In the genomic region with DNA sequence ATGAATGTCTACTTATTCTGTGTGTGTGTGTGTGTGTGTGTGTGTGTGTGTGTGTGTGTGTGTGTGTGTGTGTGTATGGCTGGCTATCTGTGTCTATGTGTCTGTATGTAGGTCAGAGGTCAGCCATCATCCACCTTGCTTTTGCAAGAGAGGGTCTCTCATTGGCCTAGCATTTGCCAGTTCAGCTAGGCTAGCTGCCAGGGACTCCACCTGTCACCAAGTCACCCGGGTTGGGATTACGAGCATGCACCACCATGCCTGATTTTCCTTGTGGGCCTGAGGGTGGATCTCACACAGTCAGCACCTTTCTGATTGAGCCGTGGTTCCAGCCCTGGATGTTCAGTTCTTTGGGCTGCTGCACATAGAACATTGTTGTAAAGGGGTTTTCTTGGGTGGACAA, we compare ENCODE assay signal across 28 mouse cellular contexts.
"Had no signal": no experiment of that assay in that cellular context is flagged by ENCODE, and none has a peak within 500 bp of the region (broad histone marks: within the 10 kb centered on the region; RNA-seq: fewer than 3 reads in every experiment).

No protein-coding gene starts in this region.

- DNase-seq: left cerebral cortex, postnatal 4 days; liver; liver, embryonic 13.5 days; liver, postnatal 0 days; lung, adult 18-20 months; lung, adult 2 months; lung, embryonic 14.5 days; lung, postnatal 10 days; lung, postnatal 14 days; lung, postnatal 36 days; lung, postnatal 4 days; midbrain, embryonic 14.5 days had no signal

- H3K4me3 ChIP-seq: limb, embryonic 10.5 days; limb, embryonic 12.5 days; limb, embryonic 13.5 days; limb, embryonic 15.5 days; liver, embryonic 12.5 days; liver, embryonic 13.5 days; liver, embryonic 15.5 days; lung, embryonic 15.5 days; megakaryocyte, embryonic 14.5 days; midbrain, embryonic 10.5 days; midbrain, embryonic 12.5 days; midbrain, embryonic 13.5 days; midbrain, embryonic 15.5 days; myocyte; neural tube, embryonic 12.5 days had no signal

- H3K4me1 ChIP-seq: liver, embryonic 12.5 days; liver, embryonic 13.5 days; liver, embryonic 15.5 days; midbrain, embryonic 13.5 days; midbrain, embryonic 15.5 days; neural tube, embryonic 12.5 days had no signal

- H3K27ac ChIP-seq: limb, embryonic 10.5 days; limb, embryonic 12.5 days; limb, embryonic 13.5 days; limb, embryonic 15.5 days; liver, embryonic 12.5 days; liver, embryonic 13.5 days; liver, embryonic 14.5 days; liver, embryonic 15.5 days; lung, embryonic 15.5 days; macrophage; midbrain, embryonic 10.5 days; midbrain, embryonic 12.5 days; midbrain, embryonic 13.5 days; midbrain, embryonic 15.5 days; neural tube, embryonic 12.5 days had no signal
